Mouse (Mus musculus): ENCODE data around the gene Jph2.

DNA sequence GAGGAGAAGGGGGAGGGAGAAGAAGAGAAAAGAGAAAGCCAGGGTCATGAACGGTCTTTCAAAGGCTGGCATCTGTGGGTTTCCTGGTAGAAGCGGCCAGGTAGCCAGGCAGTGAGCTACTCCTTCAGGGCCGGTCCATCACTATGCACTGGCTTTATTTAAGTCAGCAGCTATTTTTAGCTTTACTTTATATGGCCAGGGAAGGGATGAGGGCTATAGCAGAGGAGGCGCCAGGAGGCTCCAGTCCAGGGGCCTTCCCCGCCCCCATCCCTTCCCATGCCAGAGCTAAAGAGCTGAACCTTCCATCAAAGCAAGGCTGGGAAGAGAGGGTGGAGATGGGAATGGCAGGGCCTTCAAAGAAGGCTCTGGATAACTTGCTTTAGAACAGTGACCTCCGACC is 5.4 kb downstream of the Jph2 start:
- no peak for TF ChIP-seq CTCF (conservative IDR thresholded peaks at IDR 0.05; ENCODE audit: low read length)
- TF ChIP-seq POU5F1 (IDR thresholded peaks at IDR 0.05; ENCODE audit: borderline replicate concordance, low read length): no peak
- TF ChIP-seq NANOG (IDR thresholded peaks at IDR 0.05; ENCODE audit: borderline replicate concordance, low read length): no peak
